Mouse (Mus musculus) intestine, embryonic 15.5 days (tissue): ENCODE measurements around the gene Stmnd1. TPM values are rescaled to one million over a fixed set of nuclear protein-coding genes. Genes with fewer than 3 reads are reported as not detected.
"Not testable (repeated sequence)": the region's sequence is repeated elsewhere in the genome, so short reads cannot be mapped to it uniquely, and the experiment has no call there.

ENCODE experiments used
- ATAC-seq: fragments of 200-750 bp; cut with Nextera tagmentation; 2 replicates; pipeline ENCODE4 v1.8.0; 2017; ENCODE audit warnings: moderate TSS enrichment, moderate library complexity
- H3K27ac ChIP-seq: fragments of 300-500 bp; sonication (generic); 2 replicates; pipeline ENCODE4 v1.5.1; 2015; ENCODE audit warnings: mild to moderate bottlenecking, inconsistent platforms
- H3K27me3 ChIP-seq: fragments of 300-500 bp; sonication (generic); replicated peaks from 2 replicates; pipeline ENCODE4 v1.6.1; 2015; ENCODE audit warnings: inconsistent platforms
- H3K36me3 ChIP-seq: fragments of 300-500 bp; sonication (generic); 2 replicates; pipeline ENCODE4 v1.6.1; 2015; ENCODE audit warnings: inconsistent platforms
- H3K4me1 ChIP-seq: fragments of 300-500 bp; sonication (generic); replicated peaks from 2 replicates; pipeline ENCODE4 v1.6.1; 2015; ENCODE audit warnings: inconsistent platforms
- H3K4me2 ChIP-seq: fragments of 300-500 bp; sonication (generic); replicated peaks from 2 replicates; pipeline ENCODE4 v1.6.1; 2015; ENCODE audit warnings: mild to moderate bottlenecking, inconsistent platforms
- H3K4me3 ChIP-seq: fragments of 300-500 bp; sonication (generic); replicated peaks from 2 replicates; pipeline ENCODE4 v1.5.1; 2015; ENCODE audit warnings: inconsistent platforms
- H3K9ac ChIP-seq: fragments of 300-500 bp; sonication (generic); 2 replicates; pipeline ENCODE4 v1.6.1; 2015; ENCODE audit warnings: inconsistent platforms
- H3K9me3 ChIP-seq: fragments of 300-500 bp; sonication (generic); 2 replicates; pipeline ENCODE4 v1.6.1; 2016; ENCODE audit warnings: inconsistent platforms
- WGBS: fragments of 180-500 bp; shearing (Covaris S2); methylation state at CpG from one replicate; pipeline ENCODE4 v1.1.7; 2015; 5-methylcytosine and 5-hydroxymethylcytosine counted together
- polyA plus RNA-seq: library from polyadenylated mRNA; unstranded; fragments of >200 nt; fragmentation: Nextera tagmentation; extraction: Ambion mirVana; gene quantifications from 2 replicates; pipeline ENCODE4 v1.2.1, GENCODE M21; 2015

Gene Stmnd1
- not detected in 2 replicates for polyA plus RNA-seq

- H3K36me3 ChIP-seq, result no peaks in the 10 kb centered on the region
- H3K9me3 ChIP-seq, result no peaks in the 10 kb centered on the region
- H3K4me1 ChIP-seq, result peaks cover 20% of the 10 kb centered on the region
- peak within 1 kb of the TSS; percentile 52 for H3K4me2 ChIP-seq
- 19% methylated on average over 8 of the region's 8 CpGs for WGBS
- 0 out of 2 replicates have a peak, but pooled peaks have one; percentile 42 for ATAC-seq
- H3K27me3 ChIP-seq, result no peaks in the 10 kb centered on the region
- 0 out of 2 replicates have a peak within 1 kb of the TSS, but pooled peaks have one; percentile 27 for H3K27ac ChIP-seq
- H3K9ac ChIP-seq, result no peak within 1 kb of the TSS; the same call in 1 of the 2 replicates
- peak within 1 kb of the TSS; percentile 7; the same call in 1 of the 2 replicates for H3K4me3 ChIP-seq
Observed at GRCm38 (mm10) chr13:46273453-46274110, at the start of gene Stmnd1. Gene Stmnd1, plus strand, starts transcription at chr13:46273721.

GRCm38 (mm10) chr13:46226956-46227355, 46.6 kb upstream of the Stmnd1 start:
- Histone ChIP-seq H3K4me1 (no peaks in the 10 kb centered on the region), H3K9ac (no peak overlapping the region), H3K36me3 (no peaks in the 10 kb centered on the region), H3K9me3 (no peaks in the 10 kb centered on the region), H3K4me2 (no peak overlapping the region), H3K4me3 (no peak overlapping the region), H3K27ac (no peak overlapping the region), H3K27me3 (no peaks in the 10 kb centered on the region)
- ATAC-seq, result no peak
- WGBS, result 39% methylated on average over 2 of the region's 2 CpGs

- no peaks in the 10 kb centered on the region for H3K9me3 ChIP-seq
- H3K27me3 ChIP-seq, result no peaks in the 10 kb centered on the region
- WGBS, result 84% methylated on average over 4 of the region's 4 CpGs
- no peak overlapping the region for H3K27ac ChIP-seq
- H3K36me3 ChIP-seq, result no peaks in the 10 kb centered on the region
- no peak for ATAC-seq
- no peak overlapping the region for H3K4me3 ChIP-seq
- H3K4me1 ChIP-seq, result no peaks in the 10 kb centered on the region
- no peak overlapping the region for H3K9ac ChIP-seq
- no peak overlapping the region for H3K4me2 ChIP-seq
Observed at GRCm38 (mm10) chr13:46227486-46227885, 46.0 kb upstream of the Stmnd1 start.

DNA sequence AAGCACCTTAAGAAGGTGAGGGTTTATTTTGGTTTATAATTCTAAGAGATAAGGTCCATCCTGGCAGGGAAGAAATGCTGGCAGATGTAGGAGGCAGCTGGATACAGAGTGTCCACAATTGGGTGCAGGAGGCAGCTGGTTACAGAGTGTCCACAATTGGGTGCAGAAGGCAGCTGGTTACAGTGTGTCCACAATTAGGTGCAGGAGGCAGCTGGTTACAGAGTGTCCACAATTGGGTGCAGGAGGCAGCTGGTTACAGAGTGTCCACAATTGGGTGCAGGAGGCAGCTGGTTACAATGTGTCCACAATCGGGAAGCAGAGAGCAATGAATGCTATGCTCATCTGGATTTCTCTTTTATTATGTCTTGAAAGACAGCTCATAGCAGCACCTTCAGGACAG, 44.8 kb upstream of the Stmnd1 start:
- ATAC-seq, H3K4me3 ChIP-seq, H3K27me3 ChIP-seq, H3K9ac ChIP-seq, H3K36me3 ChIP-seq, H3K27ac ChIP-seq, H3K4me2 ChIP-seq, H3K9me3 ChIP-seq, H3K4me1 ChIP-seq: not testable (repeated sequence)
- 94% methylated on average over 1 of the region's 1 CpGs for WGBS

DNA sequence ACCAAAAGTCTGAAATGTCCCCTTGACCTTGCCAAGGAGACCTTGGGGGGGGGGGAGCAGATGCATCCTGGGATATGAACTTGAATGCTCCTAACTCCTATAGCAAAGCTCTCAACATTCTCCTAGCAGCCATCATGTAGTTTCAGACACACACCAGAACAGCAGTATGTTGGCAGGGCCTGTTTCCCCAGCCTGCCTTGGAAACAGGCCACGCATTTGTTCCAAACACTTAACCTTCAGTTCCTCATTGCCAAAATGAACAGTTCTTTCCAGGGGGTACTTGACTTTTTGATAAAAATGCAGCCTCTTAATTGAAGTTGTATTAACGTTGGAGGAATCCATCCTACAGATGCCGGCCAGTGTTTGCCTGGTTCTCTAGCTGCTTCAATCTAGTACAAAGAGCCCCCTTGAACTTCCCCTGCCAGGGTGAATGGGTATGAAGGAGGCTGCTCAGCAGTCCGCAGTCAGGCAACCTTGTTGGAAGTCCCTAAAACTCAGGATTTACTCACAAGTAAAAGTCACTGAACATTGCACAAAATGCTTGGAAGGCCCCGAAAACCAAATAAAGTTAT, 41.9 kb upstream of the Stmnd1 start:
- no peaks in the 10 kb centered on the region for H3K4me1 ChIP-seq
- H3K9ac ChIP-seq, result no peak overlapping the region
- no peak overlapping the region for H3K4me2 ChIP-seq
- H3K4me3 ChIP-seq, result no peak overlapping the region
- 76% methylated on average over 5 of the region's 5 CpGs for WGBS
- no peaks in the 10 kb centered on the region for H3K36me3 ChIP-seq
- no peaks in the 10 kb centered on the region for H3K9me3 ChIP-seq
- H3K27ac ChIP-seq, result no peak overlapping the region
- H3K27me3 ChIP-seq, result no peaks in the 10 kb centered on the region
- ATAC-seq, result no peak

- H3K27ac ChIP-seq, result no peak overlapping the region
- H3K4me2 ChIP-seq, result no peak overlapping the region
- no peaks in the 10 kb centered on the region for H3K27me3 ChIP-seq
- peak; percentile 67; the same call in 1 of the 2 replicates for ATAC-seq
- no peaks in the 10 kb centered on the region for H3K36me3 ChIP-seq
- no peak overlapping the region for H3K4me3 ChIP-seq
- H3K4me1 ChIP-seq, result no peaks in the 10 kb centered on the region
- H3K9me3 ChIP-seq, result no peaks in the 10 kb centered on the region
- 49% methylated on average over 7 of the region's 7 CpGs for WGBS
- no peak overlapping the region for H3K9ac ChIP-seq
Observed at GRCm38 (mm10) chr13:46237723-46238349, 35.7 kb upstream of the Stmnd1 start.

DNA sequence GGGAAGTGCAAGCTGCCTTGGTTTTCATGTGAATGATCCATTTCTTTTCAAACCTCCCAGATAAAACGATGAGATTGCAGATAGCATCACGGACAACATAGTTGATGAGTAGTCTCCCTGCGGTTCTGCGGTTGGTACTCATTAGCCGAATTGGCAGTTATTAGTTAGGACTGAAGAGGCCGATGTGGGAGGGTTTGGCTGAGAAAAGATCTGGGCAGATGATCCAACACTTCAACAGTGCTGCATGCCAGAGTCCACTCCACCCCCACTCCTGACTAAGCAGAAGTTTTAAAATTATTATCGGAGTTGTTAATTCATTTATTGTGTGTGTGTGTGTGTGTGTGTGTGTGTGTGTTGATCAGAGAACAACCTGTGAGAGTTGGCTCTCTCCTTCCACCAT, 34.7 kb upstream of the Stmnd1 start:
- WGBS, result 87% methylated on average over 7 of the region's 7 CpGs
- Histone ChIP-seq H3K4me1 (no peaks in the 10 kb centered on the region), H3K27me3 (no peaks in the 10 kb centered on the region), H3K36me3 (no peaks in the 10 kb centered on the region), H3K9me3 (no peaks in the 10 kb centered on the region), H3K9ac (no peak overlapping the region), H3K4me2 (no peak overlapping the region), H3K27ac (no peak overlapping the region), H3K4me3 (no peak overlapping the region)
- no peak for ATAC-seq

GRCm38 (mm10) chr13:46241391-46242188, 31.9 kb upstream of the Stmnd1 start:
- Histone ChIP-seq H3K9me3 (no peaks in the 10 kb centered on the region), H3K4me1 (no peaks in the 10 kb centered on the region), H3K4me2 (no peak overlapping the region), H3K27me3 (no peaks in the 10 kb centered on the region), H3K27ac (no peak overlapping the region), H3K4me3 (no peak overlapping the region), H3K36me3 (no peaks in the 10 kb centered on the region), H3K9ac (no peak overlapping the region)
- 80% methylated on average over 9 of the region's 9 CpGs for WGBS
- ATAC-seq, result no peak

GRCm38 (mm10) chr13:46253753-46254152, 19.8 kb upstream of the Stmnd1 start:
- WGBS, result 83% methylated on average over 3 of the region's 3 CpGs
- Histone ChIP-seq H3K27me3 (no peaks in the 10 kb centered on the region), H3K4me1 (0 out of 2 replicates have a peak, but pooled peaks cover 3% of the 10 kb centered on the region), H3K36me3 (no peaks in the 10 kb centered on the region), H3K4me3 (no peak overlapping the region), H3K9me3 (no peaks in the 10 kb centered on the region), H3K4me2 (no peak overlapping the region), H3K9ac (no peak overlapping the region), H3K27ac (no peak overlapping the region)
- no peak for ATAC-seq

- no peaks in the 10 kb centered on the region for H3K27me3 ChIP-seq
- H3K9ac ChIP-seq, result no peak overlapping the region
- ATAC-seq, result no peak
- H3K4me2 ChIP-seq, result no peak overlapping the region
- H3K36me3 ChIP-seq, result no peaks in the 10 kb centered on the region
- H3K9me3 ChIP-seq, result no peaks in the 10 kb centered on the region
- WGBS, result 94% methylated on average over 5 of the region's 5 CpGs
- no peak overlapping the region for H3K4me3 ChIP-seq
- no peak overlapping the region for H3K27ac ChIP-seq
- H3K4me1 ChIP-seq, result 0 out of 2 replicates have a peak, but pooled peaks cover 3% of the 10 kb centered on the region
Observed at GRCm38 (mm10) chr13:46254171-46254570, 19.4 kb upstream of the Stmnd1 start.

DNA sequence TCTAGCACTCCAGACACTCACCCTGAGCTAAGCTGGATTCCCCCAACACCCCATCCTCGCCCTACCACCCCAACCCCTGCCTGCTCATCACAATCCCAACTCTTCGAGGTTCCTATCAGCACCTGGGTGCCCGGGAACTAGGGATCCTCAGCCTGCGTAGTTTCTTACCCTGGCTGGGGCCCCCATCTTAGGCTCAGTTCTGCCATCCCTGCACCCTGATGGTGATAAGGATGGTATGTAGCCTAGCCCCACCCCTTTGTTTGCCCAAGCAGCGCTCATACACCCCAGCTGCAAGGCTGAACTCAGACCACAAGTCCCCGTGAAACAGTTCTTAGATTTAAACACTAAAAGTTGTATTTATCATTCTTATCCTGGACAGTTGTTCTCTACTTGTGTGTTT, 17.9 kb upstream of the Stmnd1 start:
- peak; percentile 78 for ATAC-seq
- 64% methylated on average over 6 of the region's 6 CpGs for WGBS

GRCm38 (mm10) chr13:46257847-46258246, 15.7 kb upstream of the Stmnd1 start:
- 0 out of 2 replicates have a peak, but pooled peaks have one; percentile 23 for ATAC-seq
- 0 out of 2 replicates have a peak, but pooled peaks cover 3% of the 10 kb centered on the region for H3K4me1 ChIP-seq

More for the DNA sequence above, 17.9 kb upstream of the Stmnd1 start:
- Histone ChIP-seq H3K9ac (no peak overlapping the region), H3K9me3 (no peaks in the 10 kb centered on the region), H3K4me2 (no peak overlapping the region), H3K27ac (no peak overlapping the region), H3K36me3 (no peaks in the 10 kb centered on the region), H3K4me1 (0 out of 2 replicates have a peak, but pooled peaks cover 3% of the 10 kb centered on the region), H3K4me3 (no peak overlapping the region), H3K27me3 (no peaks in the 10 kb centered on the region)

More at GRCm38 (mm10) chr13:46257847-46258246, 15.7 kb upstream of the Stmnd1 start:
- Histone ChIP-seq H3K36me3 (no peaks in the 10 kb centered on the region), H3K4me2 (no peak overlapping the region), H3K9ac (no peak overlapping the region), H3K4me3 (no peak overlapping the region), H3K27ac (no peak overlapping the region), H3K9me3 (no peaks in the 10 kb centered on the region), H3K27me3 (no peaks in the 10 kb centered on the region)
- 2% methylated on average over 4 of the region's 4 CpGs for WGBS
